Mouse (Mus musculus) C2C12 (cell line): ENCODE measurements around the gene Smim27.

Source experiments
- CEBPB ChIP-seq: IDR thresholded peaks from one replicate; pipeline ENCODE4 v1.6.1; 2011; ENCODE audit warnings: low read depth, mild to moderate bottlenecking, control low read depth, moderate library complexity
- CTCF ChIP-seq: IDR thresholded peaks from one replicate; pipeline ENCODE4 v1.5.1; 2011; ENCODE audit not compliant: control insufficient read depth, insufficient read depth, insufficient read length
- MYOD1 ChIP-seq: IDR thresholded peaks from one replicate; pipeline ENCODE4 v1.6.1; 2011; ENCODE audit warnings: low read depth; ENCODE audit not compliant: control insufficient read depth, insufficient read length
- MYOG ChIP-seq: IDR thresholded peaks from one replicate; pipeline ENCODE4 v1.6.1; 2011; ENCODE audit not compliant: control insufficient read depth, insufficient read length; ENCODE audit errors: extremely low read depth
- USF1 ChIP-seq: IDR thresholded peaks from one replicate; pipeline ENCODE4 v1.6.1; 2011; ENCODE audit warnings: low read depth, mild to moderate bottlenecking, control low read depth, moderate library complexity

GRCm38 (mm10) chr4:40317404-40317803 lies 48.0 kb downstream of the Smim27 start:
- TF ChIP-seq CTCF: no peak
- TF ChIP-seq CEBPB: no peak
- no peak for TF ChIP-seq MYOD1
- TF ChIP-seq MYOG: no peak
- TF ChIP-seq USF1: no peak
